Mouse (Mus musculus) forebrain, embryonic 14.5 days (tissue): ENCODE measurements around the gene Nek6. TPM values are rescaled to one million over a fixed set of nuclear protein-coding genes. Genes with fewer than 3 reads are reported as not detected.

Source experiments
- ATAC-seq: fragments of 200-750 bp; cut with Nextera tagmentation; 2 replicates; pipeline ENCODE4 v1.8.0; 2017; ENCODE audit warnings: mild to moderate bottlenecking, moderate library complexity
- DNase-seq: peaks from one replicate; pipeline ENCODE4 v3.0.0-alpha.2; 2015; ENCODE audit warnings: low spot score
- H3K27ac ChIP-seq: fragments of 300-500 bp; sonication (generic); 2 replicates; pipeline ENCODE4 v1.5.1; 2014; ENCODE audit warnings: low read depth, mild to moderate bottlenecking, control low read depth, low read length, moderate library complexity
- H3K27me3 ChIP-seq: fragments of 300-500 bp; sonication (generic); replicated peaks from 2 replicates; pipeline ENCODE4 v1.6.1; 2014; ENCODE audit warnings: low read length, control low read depth, mixed read lengths; ENCODE audit not compliant: control insufficient read depth, insufficient read depth
- H3K36me3 ChIP-seq: fragments of 300-500 bp; sonication (generic); 2 replicates; pipeline ENCODE4 v1.6.1; 2014; ENCODE audit warnings: low read length, control low read depth; ENCODE audit not compliant: control insufficient read depth, insufficient read depth
- H3K4me1 ChIP-seq: fragments of 300-500 bp; sonication (generic); 2 replicates; pipeline ENCODE4 v1.6.1; 2014; ENCODE audit warnings: antibody characterized with exemption, low read length, control low read depth; ENCODE audit not compliant: control insufficient read depth, insufficient read depth
- H3K4me2 ChIP-seq: fragments of 300-500 bp; sonication (generic); 2 replicates; pipeline ENCODE4 v1.6.1; 2014; ENCODE audit warnings: mild to moderate bottlenecking, control low read depth, low read length
- H3K4me3 ChIP-seq: fragments of 300-500 bp; sonication (generic); 2 replicates; pipeline ENCODE4 v1.5.1; 2014; ENCODE audit warnings: low read depth, low read length, control low read depth
- H3K9ac ChIP-seq: fragments of 300-500 bp; sonication (generic); 2 replicates; pipeline ENCODE4 v1.6.1; 2014; ENCODE audit warnings: mild to moderate bottlenecking, low read length, control low read depth, moderate library complexity
- H3K9me3 ChIP-seq: fragments of 300-500 bp; sonication (generic); replicated peaks from 2 replicates; pipeline ENCODE4 v1.6.1; 2016; ENCODE audit warnings: low read length, control low read depth, mixed read lengths; ENCODE audit not compliant: control insufficient read depth
- WGBS: fragments of 180-500 bp; shearing (Covaris S2); extraction: QIAGEN DNeasy Blood & Tissue Kit; methylation state at CpG from one replicate; pipeline ENCODE4 v1.1.7; 2014; 5-methylcytosine and 5-hydroxymethylcytosine counted together
- polyA plus RNA-seq: library from polyadenylated mRNA; unstranded; fragments of >200 nt; fragmentation: Nextera tagmentation; extraction: Ambion mirVana; gene quantifications from 2 replicates; pipeline ENCODE4 v1.2.1, GENCODE M21; 2014

Nek6 gene
- polyA plus RNA-seq, 1 experiment from 2014 or later: 96.7 TPM

GRCm38 (mm10) chr2:38525034-38525433 is 13.6 kb downstream of the Nek6 start:
- H3K4me2 ChIP-seq: no peak overlapping the region
- DNase-seq (no peak), ATAC-seq (no peak)
- no peak overlapping the region for H3K27ac ChIP-seq
- peaks cover 13% of the 10 kb centered on the region for H3K4me1 ChIP-seq
- no peak overlapping the region for H3K4me3 ChIP-seq
- no peaks in the 10 kb centered on the region for H3K36me3 ChIP-seq
- no peaks in the 10 kb centered on the region for H3K27me3 ChIP-seq
- H3K9me3 ChIP-seq: no peaks in the 10 kb centered on the region
- 83% methylated on average over 3 of the region's 3 CpGs for WGBS
- no peak overlapping the region for H3K9ac ChIP-seq

DNA sequence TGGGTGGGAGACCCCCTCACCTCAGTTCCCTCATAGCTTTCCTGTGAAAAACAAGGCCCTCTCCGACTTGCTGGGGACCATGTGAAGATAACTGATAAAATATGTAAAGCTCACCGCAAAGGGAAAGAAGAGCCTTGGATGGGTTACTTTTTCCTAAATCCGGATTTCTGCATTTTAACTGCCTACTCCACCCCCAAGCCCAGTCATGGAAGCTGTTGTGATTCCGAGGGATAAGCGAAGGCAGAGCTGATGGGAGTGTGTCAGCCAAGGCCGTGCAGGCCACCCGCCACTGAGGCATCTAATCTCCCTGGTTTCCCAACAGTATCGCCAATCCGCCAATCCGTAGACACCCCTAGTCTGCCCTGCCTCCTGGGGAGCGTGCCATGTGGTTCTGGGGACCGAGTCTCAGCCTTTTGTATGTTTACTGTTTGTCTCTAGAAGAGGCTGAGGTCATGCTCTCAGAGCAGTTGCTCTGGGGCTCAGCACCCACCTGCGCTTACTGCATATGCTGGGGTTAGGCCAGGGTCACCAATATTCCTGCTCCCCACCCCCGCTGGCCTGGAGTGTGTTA is 18.2 kb downstream of the Nek6 start:
- no peak overlapping the region for H3K4me3 ChIP-seq
- H3K36me3 ChIP-seq: no peaks in the 10 kb centered on the region
- no peak overlapping the region for H3K4me2 ChIP-seq
- H3K4me1 ChIP-seq: peaks cover 18% of the 10 kb centered on the region
- H3K27me3 ChIP-seq: no peaks in the 10 kb centered on the region
- no peaks in the 10 kb centered on the region for H3K9me3 ChIP-seq
- ATAC-seq: no peak
- H3K9ac ChIP-seq: no peak overlapping the region
- no peak for DNase-seq
- H3K27ac ChIP-seq: no peak overlapping the region
- 74% methylated on average over 14 of the region's 14 CpGs for WGBS

DNA sequence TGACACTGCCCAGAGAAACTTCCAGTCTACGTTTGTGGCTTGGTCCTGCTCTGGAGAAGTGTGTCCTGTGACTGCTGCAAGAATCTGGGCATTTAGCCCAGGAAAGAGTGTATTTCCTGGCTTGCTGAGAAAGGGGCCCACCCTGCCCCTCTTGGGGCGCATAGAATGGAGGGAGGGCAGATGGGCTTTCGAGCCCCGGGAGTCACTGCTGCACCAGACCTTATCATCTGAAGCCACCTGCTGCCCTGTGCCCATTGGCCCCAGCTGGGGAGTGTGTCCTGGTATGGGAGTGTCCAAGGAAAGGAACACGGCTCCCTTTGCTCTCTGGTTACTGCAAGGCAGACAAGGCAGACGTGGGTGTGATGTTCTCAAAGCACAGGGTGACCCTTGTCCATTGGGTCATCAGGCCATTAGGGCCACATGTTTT is 19.5 kb downstream of the Nek6 start:
- Histone ChIP-seq H3K27ac (no peak overlapping the region; the same call in 1 of the 2 replicates), H3K4me1 (peaks cover 24% of the 10 kb centered on the region), H3K9ac (no peak overlapping the region), H3K4me3 (no peak overlapping the region), H3K9me3 (no peaks in the 10 kb centered on the region), H3K27me3 (no peaks in the 10 kb centered on the region), H3K36me3 (no peaks in the 10 kb centered on the region), H3K4me2 (no peak overlapping the region)
- peak; percentile 45; the same call in 1 of the 2 replicates for ATAC-seq
- 38% methylated on average over 6 of the region's 6 CpGs for WGBS
- peak; percentile 64 for DNase-seq

DNA sequence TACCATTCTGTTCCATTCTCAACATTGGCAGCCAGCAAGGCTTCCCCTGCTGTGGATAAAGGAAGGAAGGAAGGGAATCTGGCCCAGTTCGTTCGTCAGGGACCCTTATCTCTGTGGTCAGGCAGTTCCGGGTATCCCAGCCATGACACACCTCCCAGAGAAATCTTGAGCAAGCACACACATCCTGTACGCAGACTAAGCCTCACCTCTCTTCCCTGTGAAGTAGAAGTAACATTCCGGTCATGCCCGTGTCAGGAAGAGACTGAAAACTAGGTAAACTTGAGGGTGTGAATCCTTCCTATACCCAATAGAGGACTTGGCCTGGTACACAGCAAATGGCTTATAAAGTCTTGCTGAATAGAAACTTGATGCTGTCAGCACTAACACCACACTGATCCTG is 21.9 kb downstream of the Nek6 start:
- Histone ChIP-seq H3K4me1 (peaks cover 29% of the 10 kb centered on the region), H3K27me3 (no peaks in the 10 kb centered on the region), H3K9ac (no peak overlapping the region), H3K4me2 (no peak overlapping the region), H3K27ac (0 out of 2 replicates have a peak overlapping the region, but pooled peaks have one; percentile 14), H3K4me3 (no peak overlapping the region), H3K9me3 (no peaks in the 10 kb centered on the region), H3K36me3 (no peaks in the 10 kb centered on the region)
- no peak for ATAC-seq
- DNase-seq: no peak
- 73% methylated on average over 6 of the region's 6 CpGs for WGBS

GRCm38 (mm10) chr2:38533767-38534166 is 22.3 kb downstream of the Nek6 start:
- Histone ChIP-seq H3K4me1 (peaks cover 29% of the 10 kb centered on the region), H3K36me3 (no peaks in the 10 kb centered on the region), H3K9ac (no peak overlapping the region), H3K27ac (no peak overlapping the region), H3K4me2 (no peak overlapping the region), H3K27me3 (no peaks in the 10 kb centered on the region), H3K4me3 (no peak overlapping the region), H3K9me3 (no peaks in the 10 kb centered on the region)
- DNase-seq: no peak
- no peak for ATAC-seq
- 59% methylated on average over 6 of the region's 6 CpGs for WGBS

DNA sequence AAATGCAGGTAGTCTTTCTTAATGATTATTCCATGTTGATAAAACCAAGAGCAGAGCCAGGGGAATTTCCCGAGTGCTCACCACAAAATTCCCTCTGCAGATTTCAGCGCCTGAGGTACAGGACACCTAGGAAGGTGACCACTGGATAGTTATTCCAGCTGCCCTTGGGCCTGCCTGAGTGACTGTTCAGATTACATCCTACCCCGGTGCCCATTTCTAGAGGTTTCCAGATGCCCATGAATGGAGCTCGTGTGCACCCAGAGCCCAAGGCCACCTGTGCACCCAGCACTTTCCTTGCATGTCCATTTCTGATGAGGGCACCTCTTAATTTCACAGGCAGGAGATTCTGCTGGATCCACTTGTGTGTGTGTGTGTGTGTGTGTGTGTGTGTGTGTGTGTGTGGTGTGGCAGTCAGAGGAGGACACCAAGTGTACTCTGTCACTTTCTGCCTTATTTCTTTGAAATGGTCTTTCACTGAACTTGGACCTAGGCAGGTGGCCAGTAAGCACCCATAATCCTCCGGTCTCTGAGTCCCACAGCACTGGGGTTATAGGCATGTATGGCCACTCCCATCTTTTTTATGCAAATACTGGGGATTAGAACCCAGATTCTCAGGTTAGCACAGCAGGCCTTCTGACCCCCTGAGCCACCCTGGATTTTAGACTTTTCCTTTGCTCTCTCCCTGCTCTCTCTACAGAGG is 22.9 kb downstream of the Nek6 start:
- H3K9ac ChIP-seq: no peak overlapping the region
- no peak overlapping the region for H3K4me3 ChIP-seq
- no peak for ATAC-seq
- H3K4me2 ChIP-seq: no peak overlapping the region
- no peak overlapping the region for H3K27ac ChIP-seq
- no peaks in the 10 kb centered on the region for H3K9me3 ChIP-seq
- DNase-seq: no peak
- H3K4me1 ChIP-seq: peaks cover 34% of the 10 kb centered on the region
- no peaks in the 10 kb centered on the region for H3K36me3 ChIP-seq
- 81% methylated on average over 5 of the region's 5 CpGs for WGBS
- no peaks in the 10 kb centered on the region for H3K27me3 ChIP-seq

DNA sequence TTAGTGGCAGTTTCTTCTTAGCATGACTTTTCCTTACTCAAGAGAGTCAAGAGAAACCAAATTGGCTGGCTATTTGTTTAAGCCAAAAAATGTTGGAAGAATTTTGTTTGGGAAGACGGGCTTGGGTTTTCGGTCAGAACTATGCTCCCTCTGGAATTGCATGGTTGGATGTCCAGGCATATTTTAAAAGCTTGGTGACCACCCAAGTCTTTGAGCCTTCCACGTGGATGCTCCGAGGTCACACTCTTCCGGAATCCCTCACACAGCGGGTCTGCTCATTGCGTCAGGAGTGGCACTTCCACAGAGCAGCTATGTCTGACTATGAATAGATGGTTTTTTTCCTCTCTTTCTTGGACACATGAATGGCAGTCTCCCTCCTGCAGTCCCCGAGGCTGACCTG is 23.6 kb downstream of the Nek6 start:
- H3K4me2 ChIP-seq: no peak overlapping the region
- H3K4me1 ChIP-seq: peaks cover 36% of the 10 kb centered on the region
- no peak overlapping the region for H3K27ac ChIP-seq
- no peak overlapping the region for H3K9ac ChIP-seq
- H3K36me3 ChIP-seq: no peaks in the 10 kb centered on the region
- no peaks in the 10 kb centered on the region for H3K27me3 ChIP-seq
- H3K9me3 ChIP-seq: no peaks in the 10 kb centered on the region
- DNase-seq (no peak), ATAC-seq (no peak)
- WGBS: 49% methylated on average over 8 of the region's 8 CpGs
- no peak overlapping the region for H3K4me3 ChIP-seq

GRCm38 (mm10) chr2:38535521-38536220 is 24.2 kb downstream of the Nek6 start:
- peaks cover 38% of the 10 kb centered on the region for H3K4me1 ChIP-seq
- no peak for DNase-seq

DNA sequence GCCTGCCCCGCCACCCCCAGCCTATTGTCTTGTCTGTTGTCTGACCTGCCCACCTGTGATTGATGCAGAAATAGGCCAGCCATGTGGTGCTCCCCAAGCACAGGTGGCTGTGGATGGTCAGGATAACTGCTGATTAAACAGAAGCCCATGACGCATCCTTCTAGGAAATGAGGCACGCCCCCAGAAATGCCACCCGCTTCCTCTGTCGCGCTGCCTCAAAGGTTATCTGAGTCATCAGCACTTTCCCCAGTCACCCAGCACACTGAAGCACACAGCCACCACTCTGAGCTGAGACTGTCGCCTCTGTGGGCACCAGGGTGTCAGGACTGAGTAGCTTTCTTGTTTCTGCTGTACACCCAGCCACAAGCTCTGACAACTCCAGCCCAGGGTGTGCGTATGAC is 24.9 kb downstream of the Nek6 start:
- Histone ChIP-seq H3K27ac (no peak overlapping the region), H3K9ac (no peak overlapping the region), H3K4me1 (peaks cover 37% of the 10 kb centered on the region), H3K36me3 (no peaks in the 10 kb centered on the region), H3K9me3 (no peaks in the 10 kb centered on the region), H3K4me3 (no peak overlapping the region), H3K27me3 (no peaks in the 10 kb centered on the region), H3K4me2 (no peak overlapping the region)
- ATAC-seq: no peak
- no peak for DNase-seq
- WGBS: 93% methylated on average over 8 of the region's 8 CpGs

More at GRCm38 (mm10) chr2:38535521-38536220, 24.2 kb downstream of the Nek6 start:
- no peaks in the 10 kb centered on the region for H3K36me3 ChIP-seq
- H3K4me3 ChIP-seq: no peak overlapping the region
- no peak overlapping the region for H3K27ac ChIP-seq
- no peaks in the 10 kb centered on the region for H3K27me3 ChIP-seq
- no peak overlapping the region for H3K9ac ChIP-seq
- H3K9me3 ChIP-seq: no peaks in the 10 kb centered on the region
- H3K4me2 ChIP-seq: no peak overlapping the region
- 75% methylated on average over 14 of the region's 14 CpGs for WGBS
- ATAC-seq: no peak
